Comparison of ENCODE assay signal across 9 mouse cellular contexts in the genomic region with DNA sequence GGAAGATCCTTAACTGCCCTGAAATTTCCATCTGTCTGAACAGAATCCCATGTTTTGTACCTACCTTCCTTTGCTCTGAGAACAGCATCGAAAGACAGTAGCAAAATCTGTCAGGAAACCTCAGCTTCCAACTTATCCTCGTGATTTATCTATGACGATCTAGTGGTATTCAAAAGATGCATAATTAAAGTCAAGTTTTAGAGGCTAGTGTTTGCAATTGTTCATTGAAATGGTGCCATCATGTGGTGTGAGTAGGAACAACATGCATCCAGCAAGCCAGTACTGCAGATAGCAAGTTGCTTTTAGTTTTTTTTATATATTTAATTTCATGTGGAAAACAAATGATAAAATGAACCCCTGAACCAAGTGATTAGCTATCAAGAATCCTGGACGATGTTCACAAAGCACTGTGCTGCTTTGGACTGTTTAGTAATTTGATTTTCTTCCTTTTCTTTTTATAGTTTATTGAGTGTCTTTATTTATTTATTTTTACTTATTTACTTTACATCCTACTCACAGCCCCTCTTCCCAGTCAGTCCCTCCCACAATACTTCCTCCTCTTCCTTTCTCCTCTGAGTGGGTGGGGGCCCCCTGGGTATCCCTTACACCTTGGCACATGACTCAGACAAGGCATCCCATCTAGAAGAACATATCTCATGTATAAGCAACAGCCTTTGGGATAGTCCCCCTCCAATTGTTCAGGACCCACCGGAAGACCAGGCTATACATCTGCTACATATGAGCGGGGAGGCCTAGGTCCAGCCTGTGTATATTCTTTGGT. TPM values are rescaled to one million over a fixed set of nuclear protein-coding genes. Genes with fewer than 3 reads are reported as not detected.
DNase-seq lines count a peak whose midpoint lies in the region; ATAC-seq and TF ChIP-seq lines count a peak whose summit lies in the region.
"Had no signal": no experiment of that assay in that cellular context is flagged by ENCODE, and none has a peak within 500 bp of the region (broad histone marks: within the 10 kb centered on the region; RNA-seq: fewer than 3 reads in every experiment).

No protein-coding gene starts in this region.

- no peak overlapping the region for H3K27ac ChIP-seq in liver, adult 2 months (replicated peaks; ENCODE audit: insufficient read depth, low read depth, low read length)
- no peak overlapping the region for H3K27ac ChIP-seq in liver, embryonic 11.5 days (ENCODE audit: low read depth, low read length)
- no peak overlapping the region for H3K27ac ChIP-seq in forebrain, embryonic 12.5 days
- H3K27ac ChIP-seq in intestine, embryonic 14.5 days (ENCODE audit: low read depth) = no peak overlapping the region
- H3K27ac ChIP-seq in midbrain, embryonic 13.5 days = no peak overlapping the region
- H3K27ac ChIP-seq: macrophage had no signal

- no peak overlapping the region for H3K4me2 ChIP-seq in liver, embryonic 11.5 days
- H3K4me2 ChIP-seq in forebrain, embryonic 12.5 days = no peak overlapping the region
- H3K4me2 ChIP-seq in intestine, embryonic 14.5 days (ENCODE audit: low read length) = no peak overlapping the region
- no peak overlapping the region for H3K4me2 ChIP-seq in midbrain, embryonic 13.5 days (replicated peaks)

- TF ChIP-seq CTCF in liver, adult 2 months (IDR thresholded peaks at IDR 0.05; ENCODE audit: low read depth, low read length) = peak; percentile 31; the same call in 1 of the 2 replicates
- peak; percentile 61; the same call in 1 of the 2 replicates for TF ChIP-seq CTCF in brain, embryonic 14.5 days (IDR thresholded peaks at IDR 0.05; ENCODE audit: borderline replicate concordance, extremely low read depth, insufficient read depth, insufficient read length)

- no peaks in the 10 kb centered on the region for H3K79me2 ChIP-seq in liver, adult 2 months (ENCODE audit: control insufficient read depth, insufficient read depth, low read length)

- H3K27me3 ChIP-seq in liver, adult 2 months (ENCODE audit: control insufficient read depth, insufficient read depth, low read length) = no peaks in the 10 kb centered on the region
- no peaks in the 10 kb centered on the region for H3K27me3 ChIP-seq in liver, embryonic 11.5 days (replicated peaks; ENCODE audit: control insufficient read depth, insufficient read depth, low read length)
- peaks cover 3% of the 10 kb centered on the region; the same call in 1 of the 2 replicates for H3K27me3 ChIP-seq in forebrain, embryonic 12.5 days
- no peaks in the 10 kb centered on the region for H3K27me3 ChIP-seq in intestine, embryonic 14.5 days (replicated peaks; ENCODE audit: control insufficient read depth, insufficient read depth, low read length)
- no peaks in the 10 kb centered on the region for H3K27me3 ChIP-seq in midbrain, embryonic 13.5 days

- peak; percentile 59 for DNase-seq in liver, adult 2 months (ENCODE audit: extremely low read depth, low read depth, low spot score)
- DNase-seq in liver, embryonic 11.5 days (ENCODE audit: low spot score) = no peak
- DNase-seq in brain, embryonic 14.5 days (ENCODE audit: low read depth) = peak; percentile 84
- peak; percentile 69 for DNase-seq in intestine, embryonic 14.5 days (ENCODE audit: low spot score)
- peak; percentile 37 for DNase-seq in left cerebral cortex, adult 11 months (ENCODE audit: low spot score)
- DNase-seq in thymus, postnatal 0 days (ENCODE audit: low spot score) = peak; percentile 59

- H3K36me3 ChIP-seq in liver, adult 2 months (ENCODE audit: control insufficient read depth, insufficient read depth, low read length) = no peaks in the 10 kb centered on the region
- no peaks in the 10 kb centered on the region for H3K36me3 ChIP-seq in liver, embryonic 11.5 days (ENCODE audit: control insufficient read depth, insufficient read depth, low read length)
- H3K36me3 ChIP-seq in forebrain, embryonic 12.5 days (replicated peaks) = no peaks in the 10 kb centered on the region
- no peaks in the 10 kb centered on the region for H3K36me3 ChIP-seq in intestine, embryonic 14.5 days (ENCODE audit: control insufficient read depth, insufficient read depth, low read length)
- H3K36me3 ChIP-seq in midbrain, embryonic 13.5 days = no peaks in the 10 kb centered on the region

- H3K4me3 ChIP-seq in liver, adult 2 months (ENCODE audit: insufficient read depth, low read depth, low read length) = no peak overlapping the region
- no peak overlapping the region for H3K4me3 ChIP-seq in liver, embryonic 11.5 days (ENCODE audit: low read depth, low read length)
- no peak overlapping the region for H3K4me3 ChIP-seq in forebrain, embryonic 12.5 days (replicated peaks)
- no peak overlapping the region for H3K4me3 ChIP-seq in intestine, embryonic 14.5 days (ENCODE audit: low read depth, low read length)
- H3K4me3 ChIP-seq in midbrain, embryonic 13.5 days (replicated peaks) = no peak overlapping the region

- TF ChIP-seq POLR2A in liver, adult 2 months (IDR thresholded peaks at IDR 0.05; ENCODE audit: extremely low read depth, insufficient read depth, low read length) = no peak
- no peak for TF ChIP-seq POLR2A in brain, embryonic 14.5 days (IDR thresholded peaks at IDR 0.05; ENCODE audit: borderline replicate concordance, extremely low read depth, insufficient read depth, insufficient read length, poor library complexity, severe bottlenecking)

- no peak overlapping the region for H3K9ac ChIP-seq in liver, adult 2 months (ENCODE audit: low read depth, low read length)
- H3K9ac ChIP-seq in liver, embryonic 11.5 days (ENCODE audit: low read depth, low read length) = no peak overlapping the region
- no peak overlapping the region for H3K9ac ChIP-seq in forebrain, embryonic 12.5 days
- no peak overlapping the region for H3K9ac ChIP-seq in intestine, embryonic 14.5 days (ENCODE audit: low read length)
- H3K9ac ChIP-seq in midbrain, embryonic 13.5 days (replicated peaks) = no peak overlapping the region

- no peaks in the 10 kb centered on the region for H3K9me3 ChIP-seq in liver, embryonic 11.5 days (ENCODE audit: control insufficient read depth, low read length)
- no peaks in the 10 kb centered on the region for H3K9me3 ChIP-seq in forebrain, embryonic 12.5 days
- H3K9me3 ChIP-seq in intestine, embryonic 14.5 days (ENCODE audit: control insufficient read depth, low read length) = no peaks in the 10 kb centered on the region
- H3K9me3 ChIP-seq in midbrain, embryonic 13.5 days = no peaks in the 10 kb centered on the region

- H3K4me1 ChIP-seq in liver, adult 2 months (ENCODE audit: control insufficient read depth, insufficient read depth, low read length) = no peaks in the 10 kb centered on the region
- no peaks in the 10 kb centered on the region for H3K4me1 ChIP-seq in liver, embryonic 11.5 days (replicated peaks; ENCODE audit: control insufficient read depth, insufficient read depth, low read length)
- H3K4me1 ChIP-seq in forebrain, embryonic 12.5 days = no peaks in the 10 kb centered on the region
- H3K4me1 ChIP-seq in intestine, embryonic 14.5 days (replicated peaks; ENCODE audit: control insufficient read depth, insufficient read depth, low read length) = no peaks in the 10 kb centered on the region
- no peaks in the 10 kb centered on the region for H3K4me1 ChIP-seq in midbrain, embryonic 13.5 days (replicated peaks)

- WGBS in liver, adult 2 months = 36% methylated on average over 6 of the region's 6 CpGs
- 39% methylated on average over 6 of the region's 6 CpGs for WGBS in liver, embryonic 11.5 days
- 52% methylated on average over 6 of the region's 6 CpGs for WGBS in forebrain, embryonic 12.5 days
- 43% methylated on average over 6 of the region's 6 CpGs for WGBS in intestine, embryonic 14.5 days
- WGBS in midbrain, embryonic 13.5 days = 44% methylated on average over 6 of the region's 6 CpGs

- ATAC-seq in liver, embryonic 11.5 days (replicated peaks; ENCODE audit: low FRiP score) = no peak
- peak; percentile 41; the same call in 1 of the 2 replicates for ATAC-seq in forebrain, embryonic 12.5 days (ENCODE audit: low FRiP score)
- no peak for ATAC-seq in intestine, embryonic 14.5 days (replicated peaks; ENCODE audit: low FRiP score, low TSS enrichment, low read depth)
- peak; percentile 55; the same call in 1 of the 2 replicates for ATAC-seq in midbrain, embryonic 13.5 days

RNA-seq across cellular contexts. Expression of a gene that starts 24.6 kb away (rescaled TPM):
- total RNA-seq in liver, adult 2 months (2014; rRNA removed) = 114 and 136 TPM in 2 replicates
- 45.1 and 52.6 TPM in 2 replicates for polyA plus RNA-seq in liver, adult 2 months (2012; rRNA removed)
- polyA plus RNA-seq in liver, embryonic 11.5 days (2014; fragmentation: Nextera tagmentation; extraction: Ambion mirVana) = 58.3 and 61.4 TPM in 2 replicates
- 58.1 and 61.9 TPM in 2 replicates for polyA plus RNA-seq in brain, embryonic 14.5 days (2012; rRNA removed)
- 84.1 and 84.6 TPM in 2 replicates for polyA plus RNA-seq in forebrain, embryonic 12.5 days (2016; fragmentation: Nextera tagmentation; extraction: Ambion mirVana)
- polyA plus RNA-seq in intestine, embryonic 14.5 days (2014; fragmentation: Nextera tagmentation; extraction: Ambion mirVana) = 92.5 and 92.6 TPM in 2 replicates
- 99.6 and 103 TPM in 2 replicates for polyA plus RNA-seq in midbrain, embryonic 13.5 days (2015; fragmentation: Nextera tagmentation; extraction: Ambion mirVana)
- polyA plus RNA-seq in thymus, postnatal 0 days (2015; fragmentation: Nextera tagmentation; extraction: Ambion mirVana) = 85.4 and 88.7 TPM in 2 replicates

Comparison
In these comparisons a context has a peak if more than half of its experiments do, and no peak if none do; other contexts are left out.
1. ATAC-seq: peak in forebrain, embryonic 12.5 days (single experiment) and midbrain, embryonic 13.5 days (single experiment); none in liver, embryonic 11.5 days (single experiment) and intestine, embryonic 14.5 days (single experiment).